Mouse (Mus musculus) layer of hippocampus, adult 9-11 months (tissue): ENCODE data around the gene Stmn1.

Experiments used
- DNase-seq: peaks from one replicate; pipeline ENCODE4 v3.0.0; 2022

Stmn1 gene

GRCm38 (mm10) chr4:134468215-134468575 lies at the start of gene Stmn1:
Gene Stmn1, plus strand, starts transcription at chr4:134468320.
- peak; percentile 97 for DNase-seq

- no peak for DNase-seq
These were observed 46.1 kb upstream of the Stmn1 start for GRCm38 (mm10) chr4:134421971-134422370.

GRCm38 (mm10) chr4:134423949-134424348 lies 44.2 kb upstream of the Stmn1 start:
- DNase-seq, result no peak

- peak; percentile 53 for DNase-seq
These were observed 43.0 kb upstream of the Stmn1 start for GRCm38 (mm10) chr4:134425088-134425487.

GRCm38 (mm10) chr4:134430381-134431004 lies 37.6 kb upstream of the Stmn1 start:
- DNase-seq, result peak; percentile 95

- no peak for DNase-seq
These were observed 35.3 kb upstream of the Stmn1 start for GRCm38 (mm10) chr4:134432686-134433360.

GRCm38 (mm10) chr4:134436185-134436584 lies 31.9 kb upstream of the Stmn1 start:
- DNase-seq, result no peak

GRCm38 (mm10) chr4:134436659-134437058 lies 31.5 kb upstream of the Stmn1 start:
- no peak for DNase-seq

GRCm38 (mm10) chr4:134439119-134439518 lies 29.0 kb upstream of the Stmn1 start:
- no peak for DNase-seq

GRCm38 (mm10) chr4:134439919-134440318 lies 28.2 kb upstream of the Stmn1 start:
- no peak for DNase-seq

- DNase-seq, result no peak
These were observed 25.9 kb upstream of the Stmn1 start for GRCm38 (mm10) chr4:134442216-134442615.

- DNase-seq, result no peak
These were observed 24.5 kb upstream of the Stmn1 start for GRCm38 (mm10) chr4:134443589-134443988.

GRCm38 (mm10) chr4:134444949-134445348 lies 23.2 kb upstream of the Stmn1 start:
- peak; percentile 76 for DNase-seq

- no peak for DNase-seq
These were observed 22.6 kb upstream of the Stmn1 start for GRCm38 (mm10) chr4:134445489-134445888.

- DNase-seq, result no peak
These were observed 20.2 kb upstream of the Stmn1 start for GRCm38 (mm10) chr4:134447966-134448365.

GRCm38 (mm10) chr4:134449595-134450391 lies 18.3 kb upstream of the Stmn1 start:
- DNase-seq, result peak; percentile 48

- DNase-seq, result peak; percentile 57
These were observed 17.5 kb upstream of the Stmn1 start for GRCm38 (mm10) chr4:134450392-134451195.

- no peak for DNase-seq
These were observed 16.6 kb upstream of the Stmn1 start for GRCm38 (mm10) chr4:134451484-134451883.

- DNase-seq, result no peak
These were observed 14.3 kb upstream of the Stmn1 start for GRCm38 (mm10) chr4:134453619-134454400.

- DNase-seq, result no peak
These were observed 12.8 kb upstream of the Stmn1 start for GRCm38 (mm10) chr4:134455310-134455709.

GRCm38 (mm10) chr4:134457130-134457825 lies 10.8 kb upstream of the Stmn1 start:
- no peak for DNase-seq

- no peak for DNase-seq
These were observed 9.3 kb upstream of the Stmn1 start for GRCm38 (mm10) chr4:134458856-134459255.
